Mouse (Mus musculus) kidney, postnatal 0 days (tissue): ENCODE data around the gene Ccdc61. TPM values are rescaled to one million over a fixed set of nuclear protein-coding genes. Genes with fewer than 3 reads are reported as not detected.

Experiments used
- ATAC-seq: fragments of 200-750 bp; cut with Nextera tagmentation; replicated peaks from 2 replicates; pipeline ENCODE4 v1.8.0; 2017; ENCODE audit warnings: low read depth, moderate number of reproducible peaks, moderate TSS enrichment, moderate library complexity; ENCODE audit not compliant: low FRiP score
- DNase-seq: peaks from one replicate; pipeline ENCODE4 v3.0.0-alpha.2; 2016; ENCODE audit warnings: low spot score
- H3K27ac ChIP-seq: fragments of 300-500 bp; sonication (generic); 2 replicates; pipeline ENCODE4 v1.5.1; 2014; ENCODE audit warnings: mild to moderate bottlenecking
- H3K27me3 ChIP-seq: fragments of 300-500 bp; sonication (generic); 2 replicates; pipeline ENCODE4 v1.6.1; 2014; ENCODE audit warnings: low read length, mixed read lengths; ENCODE audit not compliant: insufficient read depth
- H3K36me3 ChIP-seq: fragments of 300-500 bp; sonication (generic); 2 replicates; pipeline ENCODE4 v1.6.1; 2014; ENCODE audit warnings: low read length, mixed read lengths; ENCODE audit not compliant: insufficient read depth
- H3K4me1 ChIP-seq: fragments of 300-500 bp; sonication (generic); replicated peaks from 2 replicates; pipeline ENCODE4 v1.6.1; 2014; ENCODE audit warnings: antibody characterized with exemption, low read length, mixed read lengths; ENCODE audit not compliant: insufficient read depth
- H3K4me2 ChIP-seq: fragments of 300-500 bp; sonication (generic); 2 replicates; pipeline ENCODE4 v1.6.1; 2014; ENCODE audit warnings: mild to moderate bottlenecking, low read length, moderate library complexity, mixed read lengths
- H3K4me3 ChIP-seq: fragments of 300-500 bp; sonication (generic); replicated peaks from 2 replicates; pipeline ENCODE4 v1.5.1; 2014; ENCODE audit warnings: low read depth, low read length
- H3K9ac ChIP-seq: fragments of 300-500 bp; sonication (generic); 2 replicates; pipeline ENCODE4 v1.6.1; 2014; ENCODE audit warnings: low read depth, low read length
- H3K9me3 ChIP-seq: fragments of 300-500 bp; sonication (generic); replicated peaks from 2 replicates; pipeline ENCODE4 v1.6.1; 2016; ENCODE audit warnings: low read length, inconsistent platforms, mixed read lengths
- CTCF ChIP-seq: IDR thresholded peaks from 2 replicates; pipeline ENCODE4 v1.5.1; 2016; ENCODE audit warnings: antibody characterized with exemption, low read depth, mild to moderate bottlenecking, moderate library complexity
- WGBS: fragments of 180-500 bp; shearing (Covaris S2); extraction: QIAGEN DNeasy Blood & Tissue Kit; methylation state at CpG from one replicate; pipeline ENCODE4 v1.1.7; 2014; 5-methylcytosine and 5-hydroxymethylcytosine counted together
- polyA plus RNA-seq: library from polyadenylated mRNA; unstranded; fragments of >200 nt; fragmentation: Nextera tagmentation; extraction: Ambion mirVana; gene quantifications from 2 replicates; pipeline ENCODE4 v1.2.1, GENCODE M21; 2015

Gene Ccdc61
- polyA plus RNA-seq, 1 experiment from 2014 or later, result 26.3 TPM

DNA sequence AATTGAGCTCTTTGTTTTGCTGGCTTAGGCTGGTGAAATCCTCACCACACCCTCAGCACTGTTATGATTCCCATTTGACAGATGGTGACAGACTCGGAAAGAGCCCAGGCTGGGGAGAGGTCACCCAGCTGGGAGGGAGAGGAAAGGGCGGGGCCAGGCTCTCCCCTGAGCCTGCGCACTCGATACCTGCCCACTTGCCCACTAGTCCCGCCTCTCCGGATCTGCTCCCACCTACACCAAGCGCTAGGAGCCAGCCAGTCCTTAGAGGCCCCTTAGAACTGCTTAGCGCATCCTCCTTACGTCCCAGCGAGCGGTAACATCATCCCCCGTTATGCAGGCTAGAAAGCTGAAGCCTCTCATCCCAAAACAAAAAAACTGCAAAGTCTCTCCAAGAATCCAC, 10.9 kb upstream of the Ccdc61 start:
- no peaks in the 10 kb centered on the region for H3K36me3 ChIP-seq
- no peak overlapping the region for H3K4me3 ChIP-seq
- H3K4me2 ChIP-seq, result no peak overlapping the region
- no peak for TF ChIP-seq CTCF
- peaks cover 16% of the 10 kb centered on the region for H3K27me3 ChIP-seq
- peaks cover 7% of the 10 kb centered on the region; the same call in 1 of the 2 replicates for H3K4me1 ChIP-seq
- WGBS, result under 1% methylated on average over 12 of the region's 12 CpGs
- no peaks in the 10 kb centered on the region for H3K9me3 ChIP-seq
- peak; percentile 42 for DNase-seq
- no peak for ATAC-seq
- no peak overlapping the region for H3K27ac ChIP-seq
- no peak overlapping the region for H3K9ac ChIP-seq

GRCm38 (mm10) chr7:18917931-18918330, 7.7 kb upstream of the Ccdc61 start:
- no peak for TF ChIP-seq CTCF
- 59% methylated on average over 3 of the region's 3 CpGs for WGBS
- ATAC-seq, result no peak

DNA sequence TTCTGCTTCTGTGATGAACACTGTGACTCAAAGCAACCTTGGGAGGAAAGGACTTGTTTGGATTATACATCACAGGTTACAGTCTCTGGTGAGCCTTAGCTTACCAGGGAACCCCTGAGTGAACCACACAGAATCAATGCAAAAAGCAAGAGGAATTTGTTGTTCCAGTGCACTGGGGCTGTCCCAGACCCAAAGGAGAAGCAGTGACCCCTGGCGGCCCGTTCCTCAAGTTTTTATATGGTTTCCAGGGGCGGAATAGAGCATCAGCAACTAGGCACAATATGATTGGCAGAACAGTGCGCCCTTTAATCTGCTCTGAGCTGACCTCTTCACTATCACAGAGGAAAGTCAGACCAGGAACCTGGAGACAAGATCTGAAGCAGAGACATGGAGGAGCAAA, 6.0 kb upstream of the Ccdc61 start:
- ATAC-seq (no peak), DNase-seq (no peak)
- Histone ChIP-seq H3K9ac (no peak overlapping the region), H3K27me3 (no peaks in the 10 kb centered on the region), H3K36me3 (no peaks in the 10 kb centered on the region), H3K4me1 (no peaks in the 10 kb centered on the region), H3K27ac (no peak overlapping the region), H3K4me3 (no peak overlapping the region), H3K4me2 (no peak overlapping the region), H3K9me3 (no peaks in the 10 kb centered on the region)
- 65% methylated on average over 4 of the region's 4 CpGs for WGBS
- TF ChIP-seq CTCF, result no peak

More at GRCm38 (mm10) chr7:18917931-18918330, 7.7 kb upstream of the Ccdc61 start:
- H3K4me1 ChIP-seq, result no peaks in the 10 kb centered on the region
- no peak overlapping the region for H3K9ac ChIP-seq
- no peak for DNase-seq
- no peaks in the 10 kb centered on the region for H3K36me3 ChIP-seq
- H3K4me2 ChIP-seq, result no peak overlapping the region
- H3K4me3 ChIP-seq, result no peak overlapping the region
- H3K27me3 ChIP-seq, result no peaks in the 10 kb centered on the region
- H3K9me3 ChIP-seq, result no peaks in the 10 kb centered on the region
- H3K27ac ChIP-seq, result no peak overlapping the region

GRCm38 (mm10) chr7:18909797-18910196, 418 bp downstream of the Ccdc61 start:
- Histone ChIP-seq H3K4me1 (peaks cover 8% of the 10 kb centered on the region; the same call in 1 of the 2 replicates), H3K9me3 (no peaks in the 10 kb centered on the region), H3K27ac (no peak overlapping the region), H3K36me3 (no peaks in the 10 kb centered on the region), H3K4me3 (peak overlapping the region; percentile 81), H3K9ac (peak overlapping the region; percentile 71), H3K4me2 (peak overlapping the region; percentile 72), H3K27me3 (no peaks in the 10 kb centered on the region)
- no peak for DNase-seq
- ATAC-seq, result peak; percentile 9; the same call in 1 of the 2 replicates
- 5% methylated on average over 17 of the region's 17 CpGs for WGBS
- TF ChIP-seq CTCF, result no peak

- Histone ChIP-seq H3K9me3 (no peaks in the 10 kb centered on the region), H3K4me2 (no peak overlapping the region), H3K4me1 (peaks cover 8% of the 10 kb centered on the region; the same call in 1 of the 2 replicates), H3K27me3 (no peaks in the 10 kb centered on the region), H3K9ac (no peak overlapping the region), H3K27ac (no peak overlapping the region), H3K36me3 (0 out of 2 replicates have a peak, but pooled peaks cover 15% of the 10 kb centered on the region), H3K4me3 (no peak overlapping the region)
- TF ChIP-seq CTCF, result no peak
- WGBS, result 77% methylated on average over 3 of the region's 3 CpGs
- DNase-seq (no peak), ATAC-seq (no peak)
Measured at GRCm38 (mm10) chr7:18904971-18905370, 5.2 kb downstream of the Ccdc61 start.

DNA sequence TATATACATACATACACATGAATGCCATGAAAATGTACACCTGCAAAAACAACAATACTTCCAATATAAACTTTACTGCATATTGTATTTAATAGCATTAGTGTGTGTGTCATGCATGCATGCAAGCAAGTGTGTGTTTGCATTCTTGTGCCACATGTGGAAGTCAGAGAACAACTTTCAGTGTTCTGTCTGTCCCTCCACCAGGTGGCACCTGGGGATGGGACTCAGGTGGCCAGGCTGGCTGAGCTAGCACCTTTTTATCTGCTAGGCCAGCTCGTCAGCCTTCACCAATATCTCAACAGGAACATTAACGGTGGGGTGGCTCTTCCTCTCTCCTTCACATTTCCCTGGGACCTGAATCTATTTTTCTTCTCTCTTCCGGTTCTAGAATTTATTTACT, 7.7 kb downstream of the Ccdc61 start:
- ATAC-seq (no peak), DNase-seq (no peak)
- Histone ChIP-seq H3K27ac (no peak overlapping the region), H3K4me1 (no peaks in the 10 kb centered on the region), H3K36me3 (0 out of 2 replicates have a peak, but pooled peaks cover 17% of the 10 kb centered on the region), H3K9ac (no peak overlapping the region), H3K4me3 (no peak overlapping the region), H3K9me3 (no peaks in the 10 kb centered on the region), H3K4me2 (no peak overlapping the region), H3K27me3 (no peaks in the 10 kb centered on the region)
- TF ChIP-seq CTCF, result peak; percentile 26; the same call in 1 of the 2 replicates
- WGBS, result 75% methylated on average over 3 of the region's 3 CpGs

GRCm38 (mm10) chr7:18900513-18900912, 9.7 kb downstream of the Ccdc61 start:
- no peak for DNase-seq
- no peak overlapping the region for H3K9ac ChIP-seq
- no peaks in the 10 kb centered on the region for H3K27me3 ChIP-seq
- no peak overlapping the region for H3K4me2 ChIP-seq
- no peak for ATAC-seq
- H3K9me3 ChIP-seq, result no peaks in the 10 kb centered on the region
- WGBS, result 89% methylated on average over 2 of the region's 2 CpGs
- no peak overlapping the region for H3K27ac ChIP-seq
- H3K36me3 ChIP-seq, result 0 out of 2 replicates have a peak, but pooled peaks cover 17% of the 10 kb centered on the region
- no peak overlapping the region for H3K4me3 ChIP-seq
- H3K4me1 ChIP-seq, result no peaks in the 10 kb centered on the region
- TF ChIP-seq CTCF, result no peak
